Mouse (Mus musculus) B cell, adult 67 days (primary cell): ENCODE results near the gene H2-T24. TPM values are rescaled to one million over a fixed set of nuclear protein-coding genes. Genes with fewer than 3 reads are reported as not detected.

Experiments used
- total RNA-seq, 2 experiments: library from RNA; stranded (reverse); gene quantifications; 4 replicates each; pipeline ENCODE4 v1.2.4; 2023

The H2-T24 gene
- 10 to 100 TPM; 51.7 to 61.2 TPM for total RNA-seq

GRCm38 (mm10) chr17:36020191-36021073 lies at the start of gene H2-T24:
TSS of gene H2-T24 (minus strand) at chr17:36020560.

GRCm38 (mm10) chr17:36058362-36058761 lies 38.0 kb upstream of the H2-T24 start, which contains the start of gene Gm11127:
TSS of gene Gm11127 (minus strand) at chr17:36058371.

GRCm38 (mm10) chr17:36042610-36043169 lies 22.3 kb upstream of the H2-T24 start, which contains the start of the genes H2-T22 and Gm6034:
TSS of gene H2-T22 (minus strand) at chr17:36042747.
TSS of gene Gm6034 (plus strand) at chr17:36042961.

GRCm38 (mm10) chr17:36032351-36032875 lies 12.1 kb upstream of the H2-T24 start, which contains the start of gene H2-T23:
TSS of gene H2-T23 (minus strand) at chr17:36032855.

GRCm38 (mm10) chr17:35979401-35980362 lies 40.7 kb downstream of the H2-T24 start, which contains the start of the genes Gnl1 and Prr3:
TSS of gene Gnl1 (plus strand) at chr17:35979851.
TSS of gene Prr3 (minus strand) at chr17:35980236.

GRCm38 (mm10) chr17:35969418-35970389 lies 50.7 kb downstream of the H2-T24 start, which contains the start of gene Abcf1:
TSS of gene Abcf1 (minus strand) at chr17:35969761.

Other genes with a start within 250 kb of the H2-T24 start
- gene Ier3, start 198.9 kb downstream of the H2-T24 start, total RNA-seq: not detected
- 10 to 100 TPM; 19.9 to 23.4 TPM for gene Flot1, start 197.3 kb downstream of the H2-T24 start, total RNA-seq
- 100 to 1,000 TPM; 257 to 280 TPM for gene Tubb5, start 182.3 kb downstream of the H2-T24 start, total RNA-seq
- 10 to 100 TPM; 83.9 to 84.1 TPM for gene Mdc1, start 179.0 kb downstream of the H2-T24 start, total RNA-seq
- 100 to 1,000 TPM in 1 of 2 experiments, 10 to 100 TPM in 1; 99.6 to 102 TPM for gene Nrm, start 159.2 kb downstream of the H2-T24 start, total RNA-seq
- 100 to 1,000 TPM; 217 to 237 TPM for gene Ppp1r18, start 155.0 kb downstream of the H2-T24 start, total RNA-seq
- gene Dhx16, start 140.7 kb downstream of the H2-T24 start, total RNA-seq: 100 to 1,000 TPM; 127 to 137 TPM
- 10 to 100 TPM; 28.5 to 31.3 TPM for gene 2310061I04Rik, start 123.1 kb downstream of the H2-T24 start, total RNA-seq
- 10 to 100 TPM; 20.6 to 26.6 TPM for gene Atat1, start 110.5 kb downstream of the H2-T24 start, total RNA-seq
- 10 to 100 TPM; 62.1 to 71.1 TPM for gene Mrps18b, start 104.2 kb downstream of the H2-T24 start, total RNA-seq
- gene Ppp1r10, start 104.1 kb downstream of the H2-T24 start, total RNA-seq: 100 to 1,000 TPM; 193 to 197 TPM
- 100 to 1,000 TPM; 117 to 132 TPM for gene Abcf1, start 50.8 kb downstream of the H2-T24 start, total RNA-seq
- gene Gnl1, start 40.7 kb downstream of the H2-T24 start, total RNA-seq: 10 to 100 TPM; 74.8 to 75.1 TPM
- 10 to 100 TPM; 73.2 to 83.1 TPM for gene Prr3, start 40.3 kb downstream of the H2-T24 start, total RNA-seq
- 100 to 1,000 TPM; 329 to 359 TPM for gene H2-T23, start 12.3 kb upstream of the H2-T24 start, total RNA-seq
- 10 to 100 TPM; 85.3 to 96.3 TPM for gene H2-T22, start 22.2 kb upstream of the H2-T24 start, total RNA-seq
- under 1 TPM; 0.47 to 0.78 TPM for gene Gm6034, start 22.4 kb upstream of the H2-T24 start, total RNA-seq
- 10 to 100 TPM; 60.8 to 61.3 TPM for gene Gm11127, start 37.8 kb upstream of the H2-T24 start, total RNA-seq
- gene Gm19684, start 101.1 kb upstream of the H2-T24 start, total RNA-seq: 1 to 10 TPM; 1.2 to 1.9 TPM
- gene Gm7030, start 108.9 kb upstream of the H2-T24 start, total RNA-seq: 10 to 100 TPM; 11.2 to 17.6 TPM
- gene Gm8909, start 148.0 kb upstream of the H2-T24 start, total RNA-seq: under 1 TPM in 1 of 2 experiments, not detected in 1; 0.93 TPM
- 1 to 10 TPM in 1 of 2 experiments, not detected in 1; 1.1 TPM for gene H2-T3, start 169.7 kb upstream of the H2-T24 start, total RNA-seq
- 10 to 100 TPM; 61.6 to 61.8 TPM for gene Rpp21, start 237.5 kb upstream of the H2-T24 start, total RNA-seq